Mouse (Mus musculus): Measurements from ENCODE around the gene Klhl10. TPM values are rescaled to one million over a fixed set of nuclear protein-coding genes. Genes with fewer than 3 reads are reported as not detected.

The Klhl10 gene
- 1 to 10 TPM in 1 of 2 experiments, under 1 TPM in 1; 0.50 to 1.0 TPM for total RNA-seq (2021)
- polyA plus RNA-seq (2012; rRNA removed) = 0.86 and 1.8 TPM in 2 replicates
- long read RNA-seq = 0 reads

- Histone ChIP-seq H3K4me1 (ENCODE audit: control insufficient read depth, insufficient read depth, low read length) (peaks cover 2% of the 10 kb centered on the region; the same call in 1 of the 2 replicates), H3K27me3 (ENCODE audit: control insufficient read depth, insufficient read depth, low read length) (no peaks in the 10 kb centered on the region), H3K36me3 (ENCODE audit: control insufficient read depth, insufficient read depth, low read length) (no peaks in the 10 kb centered on the region), H3K9ac (ENCODE audit: low read depth, low read length) (peak within 1 kb of the TSS; percentile 96), H3K27ac (peak within 1 kb of the TSS; percentile 69), H3K79me2 (replicated peaks; ENCODE audit: control insufficient read depth, insufficient read depth, low read length) (0 out of 2 replicates have a peak, but pooled peaks cover 2% of the 10 kb centered on the region), H3K4me3 (peak within 1 kb of the TSS; percentile 67)
- 92% methylated on average over 8 of the region's 8 CpGs for WGBS
- TF ChIP-seq EP300 (IDR thresholded peaks at IDR 0.05; ENCODE audit: insufficient read depth, low read depth, low read length) (no peak), POLR2A (IDR thresholded peaks at IDR 0.05; ENCODE audit: insufficient read depth, low read depth, low read length) (no peak), CTCF (IDR thresholded peaks at IDR 0.05) (no peak)
- intact Hi-C loops (cut with DNase I) = loop anchor here (1.0 to 10.0 kb wide), 2 partner anchors 31 to 1743 kb away; partner anchors contain the start of genes G6pc3, Klhl11 and Lsm12
- DNase-seq = no peak
Observed at GRCm38 (mm10) chr11:100441797-100442196, at the start of gene Klhl10, which contains the start of gene Nt5c3b. Gene Klhl10 (plus strand): TSS chr11:100441917. Gene Nt5c3b (minus strand): TSS chr11:100441808.

GRCm38 (mm10) chr11:100392958-100393357 is 48.8 kb upstream of the Klhl10 start:
- TF ChIP-seq EP300 (IDR thresholded peaks at IDR 0.05; ENCODE audit: insufficient read depth, low read depth, low read length) = no peak
- TF ChIP-seq CTCF (IDR thresholded peaks at IDR 0.05) = no peak
- TF ChIP-seq POLR2A (IDR thresholded peaks at IDR 0.05; ENCODE audit: insufficient read depth, low read depth, low read length) = no peak
- Histone ChIP-seq H3K9ac (ENCODE audit: low read depth, low read length) (no peak overlapping the region), H3K4me3 (peak overlapping the region; percentile 100), H3K79me2 (replicated peaks; ENCODE audit: control insufficient read depth, insufficient read depth, low read length) (peaks cover 2% of the 10 kb centered on the region; the same call in 1 of the 2 replicates), H3K4me1 (ENCODE audit: control insufficient read depth, insufficient read depth, low read length) (peaks cover 51% of the 10 kb centered on the region), H3K36me3 (ENCODE audit: control insufficient read depth, insufficient read depth, low read length) (peaks cover 33% of the 10 kb centered on the region), H3K27me3 (ENCODE audit: control insufficient read depth, insufficient read depth, low read length) (no peaks in the 10 kb centered on the region), H3K27ac (peak overlapping the region; percentile 98)
- 24% methylated on average over 5 of the region's 5 CpGs for WGBS
- intact Hi-C loops (cut with DNase I) = loop anchor here (10.0 kb wide), 1 partner anchor 572 kb away; no protein-coding TSS in a partner anchor
- no peak for DNase-seq

- TF ChIP-seq EP300 (IDR thresholded peaks at IDR 0.05; ENCODE audit: insufficient read depth, low read depth, low read length) (no peak), CTCF (IDR thresholded peaks at IDR 0.05) (no peak), POLR2A (IDR thresholded peaks at IDR 0.05; ENCODE audit: insufficient read depth, low read depth, low read length) (no peak)
- Histone ChIP-seq H3K4me3 (peak overlapping the region; percentile 100), H3K36me3 (ENCODE audit: control insufficient read depth, insufficient read depth, low read length) (peaks cover 33% of the 10 kb centered on the region), H3K9ac (ENCODE audit: low read depth, low read length) (peak overlapping the region; percentile 13; the same call in 1 of the 2 replicates), H3K27me3 (ENCODE audit: control insufficient read depth, insufficient read depth, low read length) (no peaks in the 10 kb centered on the region), H3K79me2 (replicated peaks; ENCODE audit: control insufficient read depth, insufficient read depth, low read length) (peaks cover 2% of the 10 kb centered on the region; the same call in 1 of the 2 replicates), H3K4me1 (ENCODE audit: control insufficient read depth, insufficient read depth, low read length) (peaks cover 49% of the 10 kb centered on the region), H3K27ac (peak overlapping the region; percentile 98)
- 22% methylated on average over 7 of the region's 7 CpGs for WGBS
- DNase-seq = peak; percentile 64 to 67
- intact Hi-C loops (cut with DNase I) = loop anchor here (10.0 kb wide), 1 partner anchor 571 kb away; no protein-coding TSS in a partner anchor
Observed at GRCm38 (mm10) chr11:100393733-100394132, 48.0 kb upstream of the Klhl10 start.

- H3K36me3 ChIP-seq (ENCODE audit: control insufficient read depth, insufficient read depth, low read length) = peaks cover 27% of the 10 kb centered on the region
- H3K79me2 ChIP-seq (replicated peaks; ENCODE audit: control insufficient read depth, insufficient read depth, low read length) = peaks cover 2% of the 10 kb centered on the region; the same call in 1 of the 2 replicates
- H3K4me1 ChIP-seq (ENCODE audit: control insufficient read depth, insufficient read depth, low read length) = peaks cover 46% of the 10 kb centered on the region
- no peak for DNase-seq
- 26% methylated on average over 5 of the region's 5 CpGs for WGBS
- intact Hi-C loops (cut with DNase I) = loop anchor here (5.0 to 10.0 kb wide), 2 partner anchors 570 to 668 kb away; no protein-coding TSS in a partner anchor
- H3K27me3 ChIP-seq (ENCODE audit: control insufficient read depth, insufficient read depth, low read length) = no peaks in the 10 kb centered on the region
- peak overlapping the region; percentile 95 for H3K9ac ChIP-seq (ENCODE audit: low read depth, low read length)
- H3K4me3 ChIP-seq = peak overlapping the region; percentile 100
- H3K27ac ChIP-seq = peak overlapping the region; percentile 98
- TF ChIP-seq POLR2A (IDR thresholded peaks at IDR 0.05; ENCODE audit: insufficient read depth, low read depth, low read length) (no peak), EP300 (IDR thresholded peaks at IDR 0.05; ENCODE audit: insufficient read depth, low read depth, low read length) (no peak), CTCF (IDR thresholded peaks at IDR 0.05) (no peak)
Observed at GRCm38 (mm10) chr11:100394353-100395074, 47.2 kb upstream of the Klhl10 start.

GRCm38 (mm10) chr11:100395200-100395599 is 46.5 kb upstream of the Klhl10 start:
- Histone ChIP-seq H3K27me3 (ENCODE audit: control insufficient read depth, insufficient read depth, low read length) (no peaks in the 10 kb centered on the region), H3K27ac (peak overlapping the region; percentile 98), H3K79me2 (replicated peaks; ENCODE audit: control insufficient read depth, insufficient read depth, low read length) (peaks cover 2% of the 10 kb centered on the region; the same call in 1 of the 2 replicates), H3K9ac (ENCODE audit: low read depth, low read length) (peak overlapping the region; percentile 95), H3K4me3 (peak overlapping the region; percentile 100), H3K4me1 (ENCODE audit: control insufficient read depth, insufficient read depth, low read length) (peaks cover 46% of the 10 kb centered on the region), H3K36me3 (ENCODE audit: control insufficient read depth, insufficient read depth, low read length) (peaks cover 25% of the 10 kb centered on the region)
- intact Hi-C loops (cut with DNase I) = loop anchor here (5.0 to 10.0 kb wide), 2 partner anchors 570 to 667 kb away; no protein-coding TSS in a partner anchor
- TF ChIP-seq POLR2A (IDR thresholded peaks at IDR 0.05; ENCODE audit: insufficient read depth, low read depth, low read length) (peak; percentile 40; the same call in 1 of the 2 replicates), EP300 (IDR thresholded peaks at IDR 0.05; ENCODE audit: insufficient read depth, low read depth, low read length) (peak; percentile 94), CTCF (IDR thresholded peaks at IDR 0.05) (no peak)
- 1% methylated on average over 11 of the region's 11 CpGs for WGBS
- DNase-seq = peak; percentile 87 to 92

All from heart, adult 2 months (tissue).